Mouse (Mus musculus) left cerebral cortex, adult 11 months (tissue): Measurements from ENCODE around the gene Cdc37.

Source experiments
- DNase-seq: peaks from one replicate; pipeline ENCODE4 v3.0.0; 2022; ENCODE audit warnings: low spot score

Cdc37 gene

GRCm38 (mm10) chr9:21097793-21098192, 52.0 kb downstream of the Cdc37 start:
- peak; percentile 62 for DNase-seq

DNA sequence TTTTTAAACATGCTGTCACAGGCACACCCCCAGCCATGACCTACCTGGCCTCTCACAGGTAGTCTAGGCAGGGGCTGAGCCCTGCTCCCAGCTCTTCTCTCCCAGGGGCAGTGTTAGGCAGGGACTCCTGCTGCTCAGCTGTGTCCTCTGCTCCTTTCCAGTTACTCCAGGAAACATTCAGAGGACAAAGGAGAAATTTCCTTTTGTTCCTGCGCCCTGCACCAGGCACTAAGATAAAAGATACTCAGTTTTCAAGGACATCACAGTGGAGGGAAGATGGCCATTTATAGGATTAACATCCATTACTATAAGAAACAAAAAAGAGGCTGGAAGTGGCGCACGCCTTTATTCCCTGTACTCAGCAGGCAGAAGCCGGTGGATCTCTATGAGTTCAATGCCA, 53.8 kb downstream of the Cdc37 start:
- DNase-seq: no peak

DNA sequence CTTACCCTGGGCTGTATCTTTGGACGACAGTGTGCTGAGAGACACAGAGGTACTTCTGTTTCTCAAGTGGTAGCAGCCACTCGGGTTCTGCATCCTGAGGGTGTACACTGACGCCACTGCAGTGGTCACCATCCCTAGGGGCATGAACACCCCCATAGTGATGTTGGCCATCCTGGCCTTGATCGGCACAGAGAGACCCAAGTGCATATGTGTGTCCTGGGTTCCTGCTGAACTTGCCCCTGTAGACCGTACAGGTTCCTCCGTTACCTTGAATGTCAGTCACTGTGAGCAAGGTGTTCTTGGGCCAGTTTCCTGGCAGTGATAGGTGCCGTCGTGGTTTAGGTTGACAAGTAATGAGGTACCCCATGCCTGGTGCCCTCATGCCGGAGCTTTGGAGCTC, 56.4 kb downstream of the Cdc37 start:
- no peak for DNase-seq

GRCm38 (mm10) chr9:21091707-21092320, 58.0 kb downstream of the Cdc37 start, which contains the start of the genes Gm38431 and Raver1:
Gene Gm38431, minus strand, starts transcription at chr9:21091997.
Gene Raver1, minus strand, starts transcription at chr9:21092008.
- DNase-seq: peak; percentile 97

- DNase-seq: no peak
These were observed 58.6 kb downstream of the Cdc37 start for GRCm38 (mm10) chr9:21090972-21091706.

GRCm38 (mm10) chr9:21090537-21090936, 59.2 kb downstream of the Cdc37 start:
- DNase-seq: no peak

GRCm38 (mm10) chr9:21083324-21083723, 66.5 kb downstream of the Cdc37 start:
- no peak for DNase-seq
